Mouse (Mus musculus) kidney, adult 2 months (tissue): ENCODE measurements around the gene Vwa2.

ENCODE experiments used
- CTCF ChIP-seq: fragments of 200-500 bp; conservative IDR thresholded peaks from 2 replicates; pipeline ENCODE4 v1.5.1; 2011; ENCODE audit warnings: low read depth, mild to moderate bottlenecking, control low read depth, low read length, moderate library complexity, mixed read lengths; ENCODE audit not compliant: insufficient read depth, insufficient read length
- POLR2A ChIP-seq: fragments of 200-500 bp; IDR thresholded peaks from one replicate; pipeline ENCODE4 v1.6.1; 2011; ENCODE audit warnings: low read depth, low read length, control low read depth

- TF ChIP-seq POLR2A: no peak
- TF ChIP-seq CTCF: no peak
Observed at GRCm38 (mm10) chr19:56887879-56888278, 13.8 kb downstream of the Vwa2 start.
